11 mouse cellular contexts compared by ENCODE assay signal in the genomic region with DNA sequence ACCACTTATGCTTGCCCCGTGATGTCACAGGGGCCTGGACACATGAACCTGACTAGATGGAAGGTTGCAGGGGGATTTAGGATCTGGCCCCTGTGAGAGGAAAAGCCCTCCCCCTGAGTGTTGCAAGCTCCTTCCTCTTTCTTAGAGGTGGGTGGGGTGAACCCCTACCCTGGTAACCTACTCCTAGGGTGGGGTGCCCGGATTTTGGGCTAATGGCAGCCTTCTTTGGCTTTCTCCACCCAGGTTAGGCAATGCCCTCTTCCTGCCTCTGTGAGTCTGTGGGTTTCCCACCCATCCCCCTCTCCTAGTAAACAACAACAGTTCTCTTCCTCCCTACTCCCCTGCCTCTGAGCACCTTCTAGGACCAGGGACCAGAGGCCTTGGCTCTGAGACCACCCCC. TPM values are rescaled to one million over a fixed set of nuclear protein-coding genes. Genes with fewer than 3 reads are reported as not detected.
DNase-seq lines count a peak whose midpoint lies in the region; ATAC-seq and TF ChIP-seq lines count a peak whose summit lies in the region.
"Had no signal": no experiment of that assay in that cellular context is flagged by ENCODE, and none has a peak within 500 bp of the region (broad histone marks: within the 10 kb centered on the region; RNA-seq: fewer than 3 reads in every experiment).

No protein-coding gene starts in this region.

- H3K4me3 ChIP-seq in liver, embryonic 12.5 days = no peak overlapping the region
- no peak overlapping the region for H3K4me3 ChIP-seq in ES-Bruce4 (ENCODE audit: low read depth, low read length)
- H3K4me3 ChIP-seq in bone marrow macrophage, adult 2 months (ENCODE audit: insufficient read depth, low read length) = no peak overlapping the region
- peak overlapping the region; percentile 18 for H3K4me3 ChIP-seq in megakaryocyte, embryonic 14.5 days (replicated peaks)
- H3K4me3 ChIP-seq: limb, embryonic 13.5 days had no signal

- no peak for ATAC-seq in liver, embryonic 12.5 days

- no peak for TF ChIP-seq EP300 in ES-Bruce4 (IDR thresholded peaks at IDR 0.05; ENCODE audit: insufficient read depth, low read depth, low read length)

- no peak for TF ChIP-seq CTCF in ES-Bruce4 (IDR thresholded peaks at IDR 0.05; ENCODE audit: low read depth, low read length)
- TF ChIP-seq CTCF in bone marrow macrophage, adult 2 months (IDR thresholded peaks at IDR 0.05; ENCODE audit: low read depth, low read length) = no peak

- no peak overlapping the region for H3K4me2 ChIP-seq in liver, embryonic 12.5 days
- H3K4me2 ChIP-seq: limb, embryonic 13.5 days had no signal

- DNase-seq in liver = no peak
- DNase-seq in urinary bladder, postnatal 10 days (ENCODE audit: low spot score) = no peak
- no peak for DNase-seq in ovary, postnatal 36 days (ENCODE audit: low spot score)
- DNase-seq: cerebellum, adult 11-12 months; kidney, postnatal 25 days; right cerebral cortex, adult 18-20 months had no signal

- peaks cover 73% of the 10 kb centered on the region for H3K4me1 ChIP-seq in liver, embryonic 12.5 days
- peaks cover 4% of the 10 kb centered on the region for H3K4me1 ChIP-seq in ES-Bruce4 (ENCODE audit: control insufficient read depth, insufficient read depth, low read length)
- peaks cover 66% of the 10 kb centered on the region for H3K4me1 ChIP-seq in bone marrow macrophage, adult 2 months (ENCODE audit: control insufficient read depth, insufficient read depth, low read length)
- peaks cover 68% of the 10 kb centered on the region for H3K4me1 ChIP-seq in megakaryocyte, embryonic 14.5 days

- no peak overlapping the region for H3K9ac ChIP-seq in liver, embryonic 12.5 days
- H3K9ac ChIP-seq in ES-Bruce4 (ENCODE audit: low read depth, poor library complexity, severe bottlenecking) = no peak overlapping the region
- H3K9ac ChIP-seq: limb, embryonic 13.5 days had no signal

- no peaks in the 10 kb centered on the region for H3K9me3 ChIP-seq in liver, embryonic 12.5 days (replicated peaks)
- no peaks in the 10 kb centered on the region for H3K9me3 ChIP-seq in ES-Bruce4 (replicated peaks; ENCODE audit: control insufficient read depth, insufficient read depth, low read length, poor library complexity, severe bottlenecking)
- no peaks in the 10 kb centered on the region for H3K9me3 ChIP-seq in megakaryocyte, embryonic 14.5 days
- H3K9me3 ChIP-seq: limb, embryonic 13.5 days had no signal

- peaks cover 20% of the 10 kb centered on the region for H3K27me3 ChIP-seq in liver, embryonic 12.5 days (replicated peaks)
- no peaks in the 10 kb centered on the region for H3K27me3 ChIP-seq in ES-Bruce4 (ENCODE audit: control insufficient read depth, insufficient read depth, low read length, poor library complexity, severe bottlenecking)
- peaks cover 78% of the 10 kb centered on the region for H3K27me3 ChIP-seq in megakaryocyte, embryonic 14.5 days (replicated peaks)
- H3K27me3 ChIP-seq: limb, embryonic 13.5 days had no signal

- no peak for TF ChIP-seq POLR2A in ES-Bruce4 (IDR thresholded peaks at IDR 0.05; ENCODE audit: insufficient read depth, low read length)
- no peak for TF ChIP-seq POLR2A in bone marrow macrophage, adult 2 months (IDR thresholded peaks at IDR 0.05; ENCODE audit: borderline replicate concordance, low read depth, low read length)

- peak overlapping the region; percentile 66; the same call in 1 of the 2 replicates for H3K27ac ChIP-seq in liver, embryonic 12.5 days
- H3K27ac ChIP-seq in ES-Bruce4 (ENCODE audit: insufficient read depth, low read length) = peak overlapping the region; percentile 32
- H3K27ac ChIP-seq in bone marrow macrophage, adult 2 months (ENCODE audit: insufficient read depth, low read depth, low read length) = 0 out of 2 replicates have a peak overlapping the region, but pooled peaks have one; percentile 6
- H3K27ac ChIP-seq: limb, embryonic 13.5 days had no signal

- peaks cover 7% of the 10 kb centered on the region; the same call in 1 of the 2 replicates for H3K36me3 ChIP-seq in liver, embryonic 12.5 days
- H3K36me3 ChIP-seq in ES-Bruce4 (ENCODE audit: control insufficient read depth, insufficient read depth, low read length, poor library complexity, severe bottlenecking) = 0 out of 2 replicates have a peak, but pooled peaks cover 3% of the 10 kb centered on the region
- no peaks in the 10 kb centered on the region for H3K36me3 ChIP-seq in megakaryocyte, embryonic 14.5 days (replicated peaks; ENCODE audit: low read length)

- WGBS in liver, embryonic 12.5 days (ENCODE audit: insufficient replicate concordance) = 35% methylated on average over 2 of the region's 2 CpGs

RNA-seq across cellular contexts. Expression of a gene that starts 25.1 kb away (rescaled TPM):
- polyA plus RNA-seq in liver, embryonic 12.5 days (2016; fragmentation: Nextera tagmentation; extraction: Ambion mirVana) = 6.8 and 7.1 TPM in 2 replicates
- polyA plus RNA-seq in ES-Bruce4 (2011; ENCODE audit: insufficient read depth, insufficient read length, low read depth, missing spikeins) = 23.7 and 26.3 TPM in 2 replicates
- polyA plus RNA-seq in bone marrow macrophage, adult 2 months (2012; ENCODE audit: insufficient read depth, insufficient read length, missing spikeins) = 24.0 and 25.9 TPM in 2 replicates
- polyA plus RNA-seq in megakaryocyte, embryonic 14.5 days (2012; ENCODE audit: insufficient read depth, low replicate concordance) = 11.8 and 25.3 TPM in 2 replicates

RNA-seq across cellular contexts. Expression of a gene that starts 30.1 kb away (rescaled TPM):
- polyA plus RNA-seq in liver, embryonic 12.5 days (2016; fragmentation: Nextera tagmentation; extraction: Ambion mirVana) = not detected in 2 replicates
- not detected in 2 replicates for polyA plus RNA-seq in ES-Bruce4 (2011; ENCODE audit: insufficient read depth, insufficient read length, low read depth, missing spikeins)
- polyA plus RNA-seq in bone marrow macrophage, adult 2 months (2012; ENCODE audit: insufficient read depth, insufficient read length, missing spikeins) = not detected in 2 replicates
- not detected in 2 replicates for polyA plus RNA-seq in megakaryocyte, embryonic 14.5 days (2012; ENCODE audit: insufficient read depth, low replicate concordance)

RNA-seq across cellular contexts. Expression of a gene that starts 45.1 kb away (rescaled TPM):
- polyA plus RNA-seq in liver, embryonic 12.5 days (2016; fragmentation: Nextera tagmentation; extraction: Ambion mirVana) = 86.5 and 89.9 TPM in 2 replicates
- 54.3 and 55.8 TPM in 2 replicates for polyA plus RNA-seq in ES-Bruce4 (2011; ENCODE audit: insufficient read depth, insufficient read length, low read depth, missing spikeins)
- polyA plus RNA-seq in bone marrow macrophage, adult 2 months (2012; ENCODE audit: insufficient read depth, insufficient read length, missing spikeins) = 4.8 and 6.9 TPM in 2 replicates
- 0.44 TPM in 1 of 2 replicates, not detected in the other for polyA plus RNA-seq in megakaryocyte, embryonic 14.5 days (2012; ENCODE audit: insufficient read depth, low replicate concordance)

Comparison
In these comparisons a context has a peak if more than half of its experiments do, and no peak if none do; other contexts are left out.
1. H3K27ac ChIP-seq: peak in every context shown above with its lines; median percentile 66 in liver, embryonic 12.5 days; 32 in ES-Bruce4; 6 in bone marrow macrophage, adult 2 months.